Mouse (Mus musculus) ES-CJ7 (cell line): Measurements from ENCODE around the gene Bicral.
A peak's percentile ranks its signal among the peaks of the same experiment; 100 is the strongest.

Source experiments
- DNase-seq: peaks from one replicate; pipeline ENCODE4 v3.0.0; 2011; ENCODE audit warnings: low read depth, low spot score

Gene Bicral

GRCm38 (mm10) chr17:46875626-46876025 lies 17.3 kb upstream of the Bicral start:
- DNase-seq: peak; percentile 61

- no peak for DNase-seq
Observed at GRCm38 (mm10) chr17:46874133-46874532, 15.9 kb upstream of the Bicral start.

- DNase-seq: no peak
Observed at GRCm38 (mm10) chr17:46872806-46873205, 14.5 kb upstream of the Bicral start.

GRCm38 (mm10) chr17:46870913-46871312 lies 12.6 kb upstream of the Bicral start:
- DNase-seq: no peak

GRCm38 (mm10) chr17:46870204-46870798 lies 12.0 kb upstream of the Bicral start:
- no peak for DNase-seq

- no peak for DNase-seq
Observed at GRCm38 (mm10) chr17:46866836-46867235, 8.6 kb upstream of the Bicral start.

- no peak for DNase-seq
Observed at GRCm38 (mm10) chr17:46864566-46865195, 6.4 kb upstream of the Bicral start.

GRCm38 (mm10) chr17:46860120-46860519 lies 1.8 kb upstream of the Bicral start:
- no peak for DNase-seq

GRCm38 (mm10) chr17:46858749-46859444 lies 615 bp upstream of the Bicral start:
- no peak for DNase-seq

- DNase-seq: peak; percentile 82
Observed at GRCm38 (mm10) chr17:46857361-46857902, 850 bp downstream of the Bicral start.

- DNase-seq: no peak
Observed at GRCm38 (mm10) chr17:46856471-46857360, 1.6 kb downstream of the Bicral start.

GRCm38 (mm10) chr17:46856107-46856388 lies 2.2 kb downstream of the Bicral start:
- DNase-seq: no peak

GRCm38 (mm10) chr17:46855328-46856106 lies 2.8 kb downstream of the Bicral start:
- no peak for DNase-seq

- no peak for DNase-seq
Observed at GRCm38 (mm10) chr17:46854640-46855110, 3.6 kb downstream of the Bicral start.

- no peak for DNase-seq
Observed at GRCm38 (mm10) chr17:46854096-46854495, 4.2 kb downstream of the Bicral start.

- no peak for DNase-seq
Observed at GRCm38 (mm10) chr17:46853281-46853680, 5.0 kb downstream of the Bicral start.

GRCm38 (mm10) chr17:46852725-46853124 lies 5.6 kb downstream of the Bicral start:
- DNase-seq: peak; percentile 90

- DNase-seq: no peak
Observed at GRCm38 (mm10) chr17:46847206-46847605, 11.1 kb downstream of the Bicral start.

- DNase-seq: peak; percentile 85
Observed at GRCm38 (mm10) chr17:46846573-46846972, 11.7 kb downstream of the Bicral start.

- DNase-seq: no peak
Observed at GRCm38 (mm10) chr17:46845262-46845661, 13.0 kb downstream of the Bicral start.

- no peak for DNase-seq
Observed at GRCm38 (mm10) chr17:46844811-46845210, 13.5 kb downstream of the Bicral start.
